Mouse (Mus musculus) brain, adult 2 months (tissue): ENCODE measurements around the gene Wdr74.
A peak's percentile ranks its signal among the peaks of the same experiment; 100 is the strongest.

Source experiments
- DNase-seq: peaks from one replicate; pipeline ENCODE4 v3.0.0; 2011; ENCODE audit warnings: low read depth, low spot score

Gene Wdr74

DNA sequence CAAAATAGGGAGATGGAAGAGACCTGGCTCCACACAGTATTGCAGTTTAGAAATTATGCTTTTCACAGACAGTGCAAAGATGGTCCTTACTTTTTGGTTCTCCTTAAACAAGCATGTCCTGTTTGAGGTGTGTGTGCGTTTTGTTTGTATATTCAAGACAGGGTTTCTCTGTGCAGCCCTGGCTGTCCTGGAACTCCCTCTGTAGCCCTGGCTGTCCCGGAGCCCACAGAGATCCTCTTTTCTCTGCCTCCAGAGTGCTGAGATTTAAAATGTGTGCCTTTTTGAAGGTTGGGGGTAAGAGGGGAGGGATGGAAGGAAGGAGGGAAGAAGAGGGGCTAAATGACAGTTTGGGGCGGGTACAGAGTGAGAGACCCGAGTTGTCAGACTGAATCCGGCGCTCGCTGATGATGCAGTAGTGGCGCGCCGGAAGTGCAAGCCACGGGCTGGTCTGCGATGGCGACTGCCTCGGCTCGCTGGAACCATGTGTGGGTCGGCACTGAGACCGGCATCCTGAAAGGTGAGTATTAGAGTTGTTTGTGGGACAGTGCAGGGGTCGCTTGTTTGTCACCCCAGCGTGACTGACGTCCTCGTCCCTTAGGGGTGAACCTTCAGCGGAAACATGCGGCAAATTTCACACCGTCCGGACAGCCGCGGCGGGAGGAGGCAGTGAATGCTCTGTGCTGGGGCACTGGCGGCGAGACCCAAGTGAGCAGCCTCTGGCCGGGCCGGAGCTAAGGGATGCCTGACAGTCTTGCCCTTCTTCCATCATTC, at the start of gene Wdr74:
Gene Wdr74 (plus strand): TSS at position 439 of the 771 bp plus-strand sequence.
- peak; percentile 96 for DNase-seq

DNA sequence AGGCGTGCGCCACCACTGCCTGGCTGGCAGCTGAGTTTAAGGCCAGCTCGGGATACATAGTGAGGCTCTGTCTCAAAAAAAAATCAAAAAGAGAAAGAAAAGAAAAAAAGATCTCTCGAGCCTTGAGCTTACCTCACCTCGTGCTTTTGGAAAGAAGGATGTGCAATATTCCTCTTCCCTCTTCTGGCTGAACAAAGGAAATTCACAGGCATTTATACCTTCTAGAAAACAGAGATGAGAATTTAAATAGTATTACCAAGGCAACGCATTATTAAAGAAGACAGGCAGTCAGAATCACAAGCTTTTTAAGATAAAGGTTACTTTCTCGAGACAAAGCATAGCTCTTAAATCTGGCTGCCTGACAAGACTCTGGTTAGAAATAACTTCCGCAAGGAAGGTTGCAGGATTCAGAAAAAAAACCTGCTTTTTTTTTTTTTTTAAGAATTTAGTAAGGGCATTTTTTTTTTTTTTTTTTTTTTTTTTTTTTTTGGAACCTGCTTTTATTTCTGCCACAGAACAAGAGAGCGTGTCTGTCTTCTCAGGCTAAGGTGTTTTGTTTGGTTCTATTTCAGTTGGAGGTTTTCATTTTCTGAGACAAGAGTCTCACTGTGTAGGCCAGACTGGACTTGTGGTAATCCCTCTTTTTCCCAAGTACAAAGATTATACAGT, 43.6 kb upstream of the Wdr74 start:
- peak; percentile 58 for DNase-seq

DNA sequence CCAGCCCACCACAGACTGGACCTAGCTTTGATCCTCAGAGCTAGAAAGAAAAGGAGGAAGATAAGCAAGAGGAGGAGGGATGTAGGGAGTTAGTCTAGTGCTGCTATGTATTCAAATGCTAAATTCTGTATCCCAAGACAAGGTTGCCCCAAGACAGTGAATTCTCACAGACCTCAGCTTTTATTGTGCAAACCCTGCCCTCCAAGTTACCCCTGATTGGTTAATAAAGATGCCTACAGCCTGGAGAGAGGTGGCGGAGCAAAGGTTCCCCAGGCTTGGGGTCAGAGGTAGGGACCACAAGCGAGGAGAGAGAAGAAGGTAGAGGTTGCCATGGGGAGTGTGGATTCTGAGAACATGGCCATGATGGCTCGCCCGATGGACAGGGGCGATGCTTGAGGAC, 42.9 kb upstream of the Wdr74 start:
- no peak for DNase-seq

DNA sequence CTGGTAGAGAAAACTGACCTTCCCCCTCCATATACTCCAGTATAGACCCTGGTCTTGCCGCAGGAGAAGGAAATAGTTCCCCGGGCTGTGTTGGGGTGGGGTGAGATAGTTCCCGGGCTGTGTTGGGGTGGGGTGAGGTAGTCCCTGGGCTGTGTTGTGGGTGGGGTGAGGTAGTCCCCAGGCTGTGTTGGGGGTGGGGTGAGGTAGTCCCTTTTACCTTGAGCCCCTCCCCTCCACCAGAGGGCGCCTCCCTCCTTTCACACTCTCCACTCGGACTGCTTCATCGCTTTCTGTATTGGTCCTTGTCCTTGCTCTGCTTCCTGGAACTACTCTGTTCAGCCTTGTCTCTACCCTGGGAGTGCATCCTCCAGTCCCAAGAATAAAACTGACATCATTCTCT, 40.3 kb upstream of the Wdr74 start:
- no peak for DNase-seq

DNA sequence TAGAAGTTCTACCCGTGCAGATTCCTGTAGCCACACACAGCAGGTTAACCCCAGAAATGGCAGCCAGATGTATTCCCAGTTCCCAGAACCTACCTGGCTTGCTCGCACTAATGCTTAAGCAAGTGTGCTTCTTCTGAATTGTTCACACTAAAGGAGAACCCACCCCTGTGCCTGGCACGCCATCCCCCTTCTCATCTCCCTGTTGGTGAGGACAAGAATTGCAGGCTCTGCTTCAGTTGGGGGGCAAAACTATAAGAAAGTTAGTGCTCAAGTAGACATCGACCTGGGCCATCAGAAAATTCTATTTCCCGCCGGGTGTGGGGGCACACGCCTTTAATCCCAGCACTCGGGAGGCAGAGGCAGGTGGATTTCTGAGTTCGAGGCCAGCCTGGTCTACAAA, 36.0 kb upstream of the Wdr74 start:
- no peak for DNase-seq

DNA sequence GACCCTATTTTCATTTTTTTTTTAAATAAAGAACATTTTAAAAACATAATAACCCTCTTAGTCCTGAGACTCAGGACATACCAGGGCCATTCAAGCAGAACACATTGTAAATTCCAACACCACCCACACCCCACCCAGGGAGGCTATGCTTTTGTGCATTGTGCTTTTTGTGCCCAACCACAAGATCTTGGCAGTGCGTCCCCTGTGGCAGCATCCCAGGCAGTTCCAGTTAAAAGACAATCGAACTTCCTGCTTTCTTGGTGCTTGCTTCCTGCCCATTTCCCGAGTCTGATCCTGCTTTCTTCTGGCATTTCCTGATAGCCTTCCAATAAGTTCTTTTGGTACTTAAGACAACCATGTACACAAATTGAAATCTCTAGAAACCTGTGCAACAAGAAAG, 33.2 kb upstream of the Wdr74 start:
- DNase-seq = peak; percentile 57

DNA sequence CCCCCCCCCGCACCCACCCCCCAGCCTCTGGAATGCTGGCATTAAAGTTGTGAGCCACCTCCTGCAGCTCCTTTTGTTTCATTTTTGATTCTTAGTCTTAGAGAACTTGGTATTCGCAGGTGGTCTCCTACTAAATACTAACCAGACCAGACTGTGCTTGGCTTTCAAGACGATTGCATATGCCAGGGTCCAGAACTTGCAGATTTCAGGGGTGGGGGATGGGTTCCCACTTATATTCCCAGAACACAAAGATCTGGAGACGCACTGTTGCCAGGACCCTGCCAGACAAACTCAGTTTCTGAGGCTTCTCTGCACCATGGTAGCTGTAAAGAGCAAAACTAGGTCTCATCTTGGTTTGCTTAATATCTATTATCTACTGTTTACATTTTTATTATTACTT, 32.1 kb upstream of the Wdr74 start:
- no peak for DNase-seq

DNA sequence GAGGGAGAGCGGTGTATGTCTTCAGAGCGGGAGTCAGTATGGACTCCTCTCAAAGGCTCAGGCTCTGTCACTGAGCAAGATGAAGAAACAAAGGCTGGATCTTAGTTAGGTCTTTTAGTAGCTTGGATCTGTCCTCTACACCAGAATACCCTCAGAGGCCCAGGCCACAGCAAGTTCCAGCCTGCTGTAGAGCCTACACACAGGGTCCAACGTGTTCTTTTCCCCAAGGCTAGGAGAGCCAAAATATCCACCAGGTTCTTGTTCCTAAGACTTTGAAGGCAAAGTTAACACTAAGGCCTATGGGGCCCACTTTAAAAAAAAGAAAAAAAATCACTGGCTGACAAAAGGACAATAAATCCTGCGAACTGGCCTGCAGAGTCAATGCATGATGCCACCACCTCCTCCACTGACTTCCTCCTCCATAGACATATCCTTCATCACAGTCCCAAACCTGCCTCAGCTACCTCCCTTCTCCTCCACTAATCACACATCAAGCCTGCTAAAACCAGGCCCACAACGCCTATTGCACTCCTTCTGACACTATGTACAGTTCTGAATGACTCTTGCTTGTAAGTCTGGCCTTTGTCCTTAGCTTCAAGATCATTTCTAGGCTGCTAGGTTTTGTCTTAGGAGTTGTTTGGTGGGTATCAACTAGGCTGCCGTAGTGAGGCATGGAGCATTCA, 30.5 kb upstream of the Wdr74 start:
- DNase-seq = no peak

DNA sequence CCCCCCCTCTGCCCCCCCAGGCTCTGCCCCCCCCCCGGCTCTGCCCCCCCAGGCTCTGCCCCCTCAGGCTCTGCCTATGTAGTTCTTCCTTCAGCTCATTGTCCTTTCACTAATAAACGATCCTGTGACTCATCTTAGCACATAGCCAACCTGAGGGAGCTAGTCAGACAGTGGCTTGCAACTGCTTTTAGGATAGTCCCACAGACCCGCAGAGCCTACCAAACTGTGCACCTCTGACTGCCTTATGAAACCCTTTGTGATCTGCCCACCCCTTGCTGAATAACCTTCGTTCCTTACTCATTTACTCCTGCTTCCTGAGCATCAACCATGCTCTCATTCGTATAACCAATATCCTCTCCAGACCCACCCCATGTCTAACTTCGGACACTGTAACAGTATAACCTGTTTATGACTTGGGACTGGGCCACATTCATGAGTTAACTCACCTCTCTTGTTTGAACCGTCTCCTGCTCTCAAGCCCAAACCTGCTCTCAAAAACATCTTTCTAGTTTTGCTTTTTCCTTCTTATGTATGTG, 29.4 kb upstream of the Wdr74 start:
- no peak for DNase-seq

DNA sequence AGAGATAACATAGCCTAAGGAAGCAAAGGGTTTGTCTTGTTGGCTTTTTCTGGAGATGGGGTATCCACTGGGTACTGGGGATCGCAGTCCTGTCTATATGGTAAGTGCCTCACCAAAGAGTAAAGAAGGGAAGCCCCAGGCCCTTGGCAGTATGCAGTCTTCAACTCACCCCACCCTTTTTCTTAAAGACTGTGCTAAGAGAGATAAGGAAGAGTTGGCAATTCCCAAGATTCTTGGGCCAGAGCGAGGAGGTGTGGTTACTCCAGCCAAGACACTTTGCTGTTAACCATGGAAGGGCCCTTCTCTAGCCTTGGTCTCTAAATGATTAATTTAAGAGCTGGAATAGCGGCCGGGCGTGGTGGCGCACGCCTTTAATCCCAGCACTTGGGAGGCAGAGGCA, 28.7 kb upstream of the Wdr74 start:
- DNase-seq = no peak

DNA sequence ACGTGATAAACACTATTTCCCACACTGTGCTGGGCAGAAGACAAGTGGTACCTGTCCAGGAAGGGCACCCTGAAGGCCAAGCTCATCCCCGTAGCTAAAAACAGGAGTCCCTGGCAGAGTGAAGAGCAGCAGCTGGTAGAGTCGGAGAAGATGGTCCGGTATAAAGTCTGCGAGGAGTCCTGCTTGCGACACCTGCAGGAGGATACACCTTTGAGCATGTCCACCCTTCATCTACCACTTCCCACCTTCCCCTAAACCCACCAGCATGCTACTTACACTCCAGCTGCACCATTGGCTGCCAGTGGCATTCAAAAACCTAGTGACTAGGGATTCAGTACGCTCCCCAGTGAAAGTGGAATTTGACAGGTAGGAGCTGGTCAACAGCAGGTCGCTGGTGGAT, 26.7 kb upstream of the Wdr74 start:
- no peak for DNase-seq

DNA sequence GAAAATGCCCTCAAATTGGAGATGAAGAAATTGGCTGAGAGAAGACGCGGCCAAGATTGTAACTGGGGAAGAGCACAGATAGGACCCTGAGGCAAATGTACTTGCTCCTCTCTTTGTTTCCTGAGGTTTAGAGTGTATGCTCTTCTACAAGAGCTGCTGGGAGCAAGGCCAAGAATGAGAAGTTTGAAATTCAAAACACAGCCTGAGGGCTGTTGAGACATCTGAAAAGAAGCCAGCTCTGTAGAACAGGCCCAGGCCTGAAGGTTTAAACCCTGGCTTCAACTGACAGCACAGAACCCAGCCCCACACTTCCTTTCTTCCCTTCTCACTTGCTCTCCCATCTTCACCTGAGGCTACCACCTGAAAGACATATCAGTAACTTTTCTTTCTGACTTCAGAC, 25.6 kb upstream of the Wdr74 start:
- peak; percentile 54 for DNase-seq

DNA sequence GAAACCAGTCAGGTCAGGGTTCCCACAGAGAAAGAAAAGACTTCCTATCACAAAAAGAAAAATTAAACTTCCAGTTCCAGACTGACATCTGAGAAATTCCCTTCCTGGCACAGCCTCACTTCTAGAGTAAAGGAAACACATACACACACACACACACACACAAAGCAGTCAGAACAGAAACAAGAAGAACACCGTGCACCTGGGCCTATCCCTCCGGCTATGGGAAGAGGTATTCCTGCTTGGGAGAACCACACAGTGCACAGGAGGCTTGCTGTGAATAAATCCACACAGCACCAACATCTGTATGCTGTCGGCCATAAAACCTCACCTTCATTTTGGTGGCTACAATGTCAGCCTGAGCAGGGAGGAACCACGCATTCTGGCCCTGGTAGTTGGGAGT, 24.1 kb upstream of the Wdr74 start:
- no peak for DNase-seq

DNA sequence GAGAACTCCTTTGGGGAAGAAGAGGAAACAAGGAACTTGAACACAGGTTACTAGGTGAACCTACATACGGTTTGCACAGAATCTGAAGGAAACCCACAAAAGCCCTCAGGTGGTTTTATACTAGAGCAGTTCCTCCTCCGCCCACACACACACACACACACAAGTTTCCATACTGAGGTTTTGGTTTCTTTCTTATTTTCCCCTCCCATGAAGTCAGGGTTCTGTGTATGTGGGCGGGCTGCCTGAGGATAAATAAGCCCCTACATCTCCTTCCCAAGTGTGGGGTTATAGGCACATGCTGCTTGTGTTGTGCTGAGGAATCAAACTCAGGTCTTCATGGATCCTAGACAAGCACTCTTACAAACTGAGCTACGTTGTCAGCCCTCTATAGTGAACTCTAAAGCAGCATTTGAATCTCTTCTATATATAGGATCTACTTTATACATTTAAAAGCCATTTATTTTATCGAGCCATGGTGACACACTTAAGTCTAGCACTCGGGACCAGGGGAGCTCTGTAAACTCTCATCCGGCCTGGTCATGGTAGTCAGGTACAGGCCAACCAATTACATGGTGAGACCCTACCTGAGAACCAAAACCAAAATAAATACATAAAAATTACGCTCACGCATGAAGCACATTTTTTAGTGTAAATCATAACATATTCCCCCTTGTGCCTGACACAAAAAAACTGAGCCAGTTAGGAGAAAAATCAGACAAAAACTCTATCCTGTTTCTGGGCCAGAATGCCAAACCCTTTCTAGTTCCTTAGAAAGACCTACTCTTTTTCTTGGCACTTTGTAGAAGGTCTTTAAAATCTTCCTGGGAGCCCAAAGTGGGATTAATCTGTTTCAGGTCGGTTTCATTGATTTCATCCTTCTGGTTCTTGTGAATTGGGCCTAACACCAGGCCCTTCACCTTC, 23.4 kb upstream of the Wdr74 start:
- DNase-seq = no peak

DNA sequence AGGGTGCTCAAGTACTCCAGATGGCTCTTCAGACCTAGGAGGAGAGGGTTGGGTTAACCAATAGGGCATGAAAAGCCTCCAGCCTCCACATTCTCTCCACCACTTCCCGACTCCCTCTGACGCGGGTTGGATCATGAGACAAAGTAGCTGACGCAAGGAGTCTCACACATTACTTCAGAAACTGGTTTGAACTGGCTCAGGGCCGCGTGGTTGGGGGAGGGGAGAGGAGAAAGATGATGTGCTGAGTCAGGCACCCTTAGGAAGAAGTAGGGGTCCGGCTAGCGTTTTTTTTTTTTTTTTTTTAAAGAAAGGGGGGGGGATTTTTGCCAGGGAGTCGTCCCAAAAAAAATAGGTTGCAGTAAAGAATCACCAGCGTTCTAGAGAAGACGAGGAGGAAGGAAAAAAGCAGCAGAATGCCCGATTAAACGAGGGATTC, 22.7 kb upstream of the Wdr74 start:
- DNase-seq = peak; percentile 77

DNA sequence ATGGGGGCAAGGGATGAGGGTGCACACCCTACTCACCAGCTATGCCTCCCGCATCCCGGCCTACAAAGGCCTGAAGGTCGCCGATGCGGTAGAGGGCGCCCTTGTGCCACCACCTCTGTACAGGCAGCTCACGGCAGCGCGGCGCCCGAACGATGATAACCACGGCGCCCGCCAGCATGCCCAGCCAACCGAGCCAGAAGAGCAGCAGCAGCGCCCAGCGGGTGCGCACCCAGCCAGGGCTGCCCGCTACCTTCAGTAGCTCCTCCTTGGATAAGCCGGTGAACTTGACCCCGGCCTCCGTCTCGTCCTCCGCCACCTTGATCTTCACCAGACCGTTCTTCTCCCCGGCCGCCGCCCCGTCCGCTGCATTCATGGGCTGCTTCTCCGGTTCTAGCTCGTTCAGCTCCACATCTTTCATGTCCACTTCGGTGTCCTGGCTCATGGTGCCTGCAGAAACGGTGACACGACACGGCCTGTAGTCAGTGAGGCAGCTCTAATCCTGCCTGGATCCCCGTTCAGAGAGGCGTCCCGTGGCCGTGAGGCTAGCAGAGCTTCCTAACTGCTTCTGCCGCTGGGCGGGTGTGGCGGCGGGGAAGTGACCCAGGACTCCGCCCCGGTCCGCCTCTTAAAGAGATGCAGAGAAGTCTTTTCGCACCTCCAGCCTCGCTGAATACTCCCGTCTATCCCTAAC, 22.2 kb upstream of the Wdr74 start:
- peak; percentile 95 for DNase-seq

DNA sequence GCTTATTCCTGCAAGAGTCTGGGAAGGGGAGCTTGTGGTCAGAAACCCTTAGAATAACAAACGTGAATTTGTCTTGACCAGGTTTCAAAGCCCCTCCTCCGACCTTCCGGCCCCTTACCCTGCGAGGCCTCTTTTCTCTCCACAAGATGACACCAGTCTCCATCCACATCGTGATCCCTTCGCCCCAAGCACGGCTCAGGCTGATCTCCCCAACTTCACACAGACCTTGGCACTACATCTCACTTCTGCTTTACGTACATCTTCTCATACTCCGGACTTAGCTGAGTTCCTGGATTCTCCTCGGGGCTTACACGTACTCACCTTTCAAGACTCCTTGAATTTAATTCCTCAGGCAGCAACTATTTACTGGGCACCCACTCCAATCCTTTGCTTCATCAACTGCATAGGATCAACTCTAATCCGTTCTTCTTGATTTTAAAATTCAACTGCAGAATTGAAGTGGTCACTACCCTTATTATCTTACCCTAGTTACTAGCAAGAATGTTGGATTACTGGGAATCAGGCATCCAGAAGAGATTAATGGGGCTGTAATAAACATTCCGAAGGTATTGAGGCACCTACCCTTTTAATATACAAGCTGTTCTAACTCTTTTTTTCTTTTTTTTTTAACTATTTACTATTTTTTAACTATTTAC, 21.5 kb upstream of the Wdr74 start:
- no peak for DNase-seq

DNA sequence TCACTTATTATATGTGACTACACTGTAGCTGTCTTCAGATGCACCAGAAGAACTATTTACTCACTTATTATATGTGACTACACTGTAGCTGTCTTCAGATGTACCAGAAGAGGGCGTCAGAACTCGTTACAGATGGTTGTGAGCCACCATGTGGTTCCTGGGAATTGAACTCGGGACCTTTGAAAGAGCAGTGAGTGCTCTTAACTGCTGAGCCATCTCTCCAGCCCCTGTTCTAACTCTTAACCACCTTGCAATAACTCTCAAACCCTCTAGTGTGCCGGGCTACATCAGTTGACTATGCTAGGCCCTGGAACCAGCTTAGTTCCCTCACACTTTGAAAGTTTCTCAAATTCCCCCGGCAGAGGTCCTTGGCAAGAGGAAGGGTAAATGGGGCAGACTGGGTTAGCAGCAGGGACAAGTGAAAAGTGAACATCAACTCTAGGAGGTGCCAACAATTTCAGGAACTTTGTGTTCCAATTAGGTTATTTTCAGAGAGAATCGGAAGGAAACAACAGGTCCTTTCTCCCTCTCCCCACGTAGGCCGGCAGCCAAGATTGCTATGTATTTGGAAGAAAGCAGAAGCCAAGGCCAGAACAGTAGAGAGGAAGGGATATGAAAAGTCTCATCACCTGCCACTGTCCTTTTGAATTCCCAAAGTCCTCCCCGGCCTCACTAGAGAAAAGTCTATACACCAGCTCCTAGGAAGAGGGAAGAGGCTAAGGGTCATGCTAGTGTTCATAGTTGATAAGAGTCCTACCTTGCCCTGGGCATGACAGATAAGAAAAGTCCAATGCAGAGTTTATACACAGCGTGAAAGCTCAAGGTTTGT, 20.8 kb upstream of the Wdr74 start:
- DNase-seq = no peak
